Mouse (Mus musculus) cerebellum, adult 2 months (tissue): ENCODE results near the gene Ces5a. TPM values are rescaled to one million over a fixed set of nuclear protein-coding genes. Genes with fewer than 3 reads are reported as not detected.

Experiments
- DNase-seq, 2 experiments: peaks; one replicate each; pipeline ENCODE4 v3.0.0; 2021
- H3K27ac ChIP-seq: fragments of 200-500 bp; 2 replicates; pipeline ENCODE4 v1.5.1; 2012; ENCODE audit warnings: low read length, control low read depth, inconsistent platforms; ENCODE audit not compliant: insufficient read depth
- H3K27me3 ChIP-seq: fragments of 200-500 bp; 2 replicates; pipeline ENCODE4 v1.6.1; 2012; ENCODE audit warnings: inconsistent platforms, mild to moderate bottlenecking, low read length, moderate library complexity; ENCODE audit not compliant: control insufficient read depth, insufficient read depth
- H3K4me1 ChIP-seq: fragments of 200-500 bp; 2 replicates; pipeline ENCODE4 v1.6.1; 2011; ENCODE audit warnings: low read length; ENCODE audit not compliant: control insufficient read depth, insufficient read depth
- H3K4me3 ChIP-seq: fragments of 200-500 bp; replicated peaks from 2 replicates; pipeline ENCODE3; 2011; ENCODE audit warnings: mild to moderate bottlenecking, low read depth, low read length, control low read depth; ENCODE audit not compliant: insufficient read depth
- CTCF ChIP-seq: fragments of 200-500 bp; IDR thresholded peaks from 2 replicates; pipeline ENCODE4 v1.5.1; 2011; ENCODE audit warnings: low read depth, mild to moderate bottlenecking, control low read depth, low read length, moderate library complexity, borderline replicate concordance; ENCODE audit not compliant: insufficient read depth
- POLR2A ChIP-seq: fragments of 200-500 bp; IDR thresholded peaks from 2 replicates; pipeline ENCODE4 v1.6.1; 2011; ENCODE audit warnings: low read length, control low read depth, borderline replicate concordance; ENCODE audit not compliant: insufficient read depth
- WGBS: fragments of 180-500 bp; shearing (Covaris S2); methylation state at CpG from one replicate; pipeline ENCODE4 v1.1.7; 2018; 5-methylcytosine and 5-hydroxymethylcytosine counted together
- polyA plus RNA-seq: library from polyadenylated mRNA; depleted of rRNA; stranded (reverse); fragments of >200 nt; gene quantifications from 2 replicates; pipeline ENCODE4 v1.2.3, GENCODE M21; 2012; rRNA removed

The Ces5a gene
- 1.3 TPM in 2 replicates for polyA plus RNA-seq

GRCm38 (mm10) chr8:93535730-93536129, at the start of gene Ces5a:
Ces5a (minus strand) TSS chr8:93535830.
- no peaks in the 10 kb centered on the region for H3K27me3 ChIP-seq
- no peak for DNase-seq
- TF ChIP-seq POLR2A: no peak
- TF ChIP-seq CTCF: no peak
- H3K27ac ChIP-seq: no peak within 1 kb of the TSS
- no peaks in the 10 kb centered on the region for H3K4me1 ChIP-seq
- WGBS: 97% methylated on average over 5 of the region's 5 CpGs
- H3K4me3 ChIP-seq: no peak within 1 kb of the TSS

- no peak overlapping the region for H3K4me3 ChIP-seq
- TF ChIP-seq CTCF: no peak
- TF ChIP-seq POLR2A: no peak
- H3K4me1 ChIP-seq: peaks cover 23% of the 10 kb centered on the region
- DNase-seq: no peak
- no peaks in the 10 kb centered on the region for H3K27me3 ChIP-seq
- H3K27ac ChIP-seq: no peak overlapping the region
- WGBS: 86% methylated on average over 9 of the region's 9 CpGs
Observed at GRCm38 (mm10) chr8:93572841-93573240, 37.2 kb upstream of the Ces5a start.

- Histone ChIP-seq H3K27me3 (no peaks in the 10 kb centered on the region), H3K4me3 (no peak overlapping the region), H3K27ac (peak overlapping the region; percentile 86), H3K4me1 (peaks cover 30% of the 10 kb centered on the region)
- DNase-seq: peak; percentile 51 to 52
- TF ChIP-seq CTCF (no peak), POLR2A (no peak)
- 23% methylated on average over 2 of the region's 2 CpGs for WGBS
Observed at GRCm38 (mm10) chr8:93572095-93572501, 36.5 kb upstream of the Ces5a start.

GRCm38 (mm10) chr8:93571369-93571985, 35.8 kb upstream of the Ces5a start:
- DNase-seq: peak; percentile 65 to 66
- no peak for TF ChIP-seq CTCF
- TF ChIP-seq POLR2A: no peak
- WGBS: 9% methylated on average over 9 of the region's 9 CpGs
- peak overlapping the region; percentile 89 for H3K27ac ChIP-seq
- H3K4me1 ChIP-seq: peaks cover 36% of the 10 kb centered on the region
- H3K27me3 ChIP-seq: no peaks in the 10 kb centered on the region
- no peak overlapping the region for H3K4me3 ChIP-seq

GRCm38 (mm10) chr8:93570186-93570530, 34.5 kb upstream of the Ces5a start:
- Histone ChIP-seq H3K4me3 (no peak overlapping the region), H3K27me3 (no peaks in the 10 kb centered on the region), H3K4me1 (peaks cover 36% of the 10 kb centered on the region), H3K27ac (peak overlapping the region; percentile 95)
- peak; percentile 56 to 58 for DNase-seq
- WGBS: 3% methylated on average over 2 of the region's 2 CpGs
- TF ChIP-seq CTCF (no peak), POLR2A (no peak)

- WGBS: 3% methylated on average over 13 of the region's 13 CpGs
- no peak for TF ChIP-seq CTCF
- TF ChIP-seq POLR2A: peak; percentile 38; the same call in 1 of the 2 replicates
- H3K4me3 ChIP-seq: peak overlapping the region; percentile 24
Observed at GRCm38 (mm10) chr8:93569311-93570185, 33.9 kb upstream of the Ces5a start.

GRCm38 (mm10) chr8:93568666-93569065, 33.0 kb upstream of the Ces5a start:
- peak overlapping the region; percentile 10; the same call in 1 of the 2 replicates for H3K27ac ChIP-seq
- 74% methylated on average over 3 of the region's 3 CpGs for WGBS
- no peaks in the 10 kb centered on the region for H3K27me3 ChIP-seq
- TF ChIP-seq CTCF: no peak
- TF ChIP-seq POLR2A: no peak
- H3K4me1 ChIP-seq: peaks cover 36% of the 10 kb centered on the region
- no peak overlapping the region for H3K4me3 ChIP-seq
- DNase-seq: peak in 1 of 2 experiments; percentile 25

More at GRCm38 (mm10) chr8:93569311-93570185, 33.9 kb upstream of the Ces5a start:
- Histone ChIP-seq H3K4me1 (peaks cover 36% of the 10 kb centered on the region), H3K27me3 (no peaks in the 10 kb centered on the region), H3K27ac (peak overlapping the region; percentile 95)
- peak; percentile 94 to 98 for DNase-seq
